In the genomic region with DNA sequence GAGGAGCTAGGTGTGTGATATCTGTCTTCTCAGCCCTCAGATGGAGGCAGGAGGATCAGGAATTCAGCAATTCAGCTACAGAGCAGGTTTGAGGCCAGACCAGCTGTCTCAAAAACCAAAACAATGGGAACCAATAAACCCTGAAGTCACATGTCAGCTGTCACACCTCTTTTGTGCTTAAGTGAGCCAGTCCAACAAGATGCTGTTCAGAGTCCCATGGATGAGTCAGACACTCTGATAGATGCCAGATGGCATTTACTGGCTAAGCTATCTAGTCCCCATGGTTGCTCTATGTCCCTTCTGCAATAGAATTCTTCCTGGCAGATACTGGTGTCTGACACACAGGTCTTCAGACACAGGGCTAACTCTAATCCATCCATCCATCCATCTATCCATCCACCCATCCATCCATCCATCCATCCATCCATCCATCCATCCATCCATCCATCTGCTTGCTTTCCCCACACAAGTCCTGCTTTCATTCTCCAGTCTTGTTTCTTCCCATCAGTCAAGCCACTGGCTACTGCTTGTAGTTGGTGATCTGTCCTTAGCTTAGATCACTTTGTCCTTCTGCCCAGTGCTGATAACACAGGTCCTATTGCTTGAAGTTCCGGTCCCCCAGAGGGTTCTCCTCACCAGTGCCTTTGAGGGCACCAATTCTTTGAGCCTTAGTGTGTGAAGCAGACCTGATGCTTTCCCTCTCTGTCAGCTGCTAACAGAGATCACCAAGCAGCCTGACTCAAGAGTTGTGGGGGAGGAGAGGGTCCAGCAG, we compare ENCODE assay signal across 21 mouse cellular contexts. TPM values are rescaled to one million over a fixed set of nuclear protein-coding genes. Genes with fewer than 3 reads are reported as not detected.
DNase-seq lines count a peak whose midpoint lies in the region; ATAC-seq and TF ChIP-seq lines count a peak whose summit lies in the region.
"Had no signal": no experiment of that assay in that cellular context is flagged by ENCODE, and none has a peak within 500 bp of the region (broad histone marks: within the 10 kb centered on the region; RNA-seq: fewer than 3 reads in every experiment).

No protein-coding gene starts in this region.

- H3K27me3 ChIP-seq in forebrain, embryonic 11.5 days (ENCODE audit: control insufficient read depth, insufficient read depth, low read length), result no peaks in the 10 kb centered on the region
- no peaks in the 10 kb centered on the region for H3K27me3 ChIP-seq in forebrain, embryonic 14.5 days (replicated peaks; ENCODE audit: control insufficient read depth, insufficient read depth, low read length)
- H3K27me3 ChIP-seq in liver, embryonic 11.5 days (replicated peaks; ENCODE audit: control insufficient read depth, insufficient read depth, low read length), result no peaks in the 10 kb centered on the region; the same call in 1 of the 2 replicates
- H3K27me3 ChIP-seq in liver, embryonic 16.5 days (ENCODE audit: control insufficient read depth, insufficient read depth, low read depth, low read length), result peaks cover 18% of the 10 kb centered on the region
- H3K27me3 ChIP-seq in thymus, adult 2 months (ENCODE audit: control insufficient read depth, insufficient read depth, low read length), result no peaks in the 10 kb centered on the region

- H3K4me2 ChIP-seq in forebrain, embryonic 11.5 days (ENCODE audit: low read depth, low read length, severe bottlenecking), result no peak overlapping the region
- no peak overlapping the region for H3K4me2 ChIP-seq in forebrain, embryonic 14.5 days (ENCODE audit: low read length)
- H3K4me2 ChIP-seq in liver, embryonic 11.5 days, result no peak overlapping the region
- H3K4me2 ChIP-seq in liver, embryonic 16.5 days (ENCODE audit: low read depth, low read length), result no peak overlapping the region; the same call in 1 of the 2 replicates
- H3K4me2 ChIP-seq: limb, embryonic 13.5 days had no signal

- no peak overlapping the region for H3K27ac ChIP-seq in forebrain, embryonic 11.5 days (ENCODE audit: low read depth, low read length)
- H3K27ac ChIP-seq in forebrain, embryonic 14.5 days (ENCODE audit: low read depth, low read length), result no peak overlapping the region
- H3K27ac ChIP-seq in liver, embryonic 11.5 days (ENCODE audit: low read depth, low read length), result no peak overlapping the region
- H3K27ac ChIP-seq in liver, embryonic 16.5 days (ENCODE audit: low read length), result peak overlapping the region; percentile 6; the same call in 1 of the 2 replicates
- H3K27ac ChIP-seq in thymus, adult 2 months (ENCODE audit: control insufficient read depth, insufficient read depth, low read length), result no peak overlapping the region
- H3K27ac ChIP-seq: hindbrain, postnatal 0 days; limb, embryonic 13.5 days; midbrain, embryonic 10.5 days had no signal

- ATAC-seq in forebrain, embryonic 11.5 days (replicated peaks; ENCODE audit: low FRiP score), result no peak
- ATAC-seq in forebrain, embryonic 14.5 days, result no peak
- no peak for ATAC-seq in liver, embryonic 11.5 days (replicated peaks; ENCODE audit: low FRiP score)
- ATAC-seq in liver, embryonic 16.5 days (ENCODE audit: low read depth), result peak; percentile 50
- no peak for ATAC-seq in megakaryocyte progenitor cell, adult 5-6 weeks (replicated peaks; ENCODE audit: poor library complexity)
- ATAC-seq: forebrain, embryonic 16.5 days; hindbrain, postnatal 0 days had no signal

- no peak for TF ChIP-seq POLR2A in thymus, adult 2 months (IDR thresholded peaks at IDR 0.05; ENCODE audit: control insufficient read depth, extremely low read depth, insufficient read depth, low read length, poor library complexity)

- no peaks in the 10 kb centered on the region for H3K4me1 ChIP-seq in forebrain, embryonic 11.5 days (replicated peaks; ENCODE audit: control insufficient read depth, insufficient read depth, low read length)
- no peaks in the 10 kb centered on the region for H3K4me1 ChIP-seq in forebrain, embryonic 14.5 days (ENCODE audit: control insufficient read depth, insufficient read depth, low read length)
- H3K4me1 ChIP-seq in liver, embryonic 11.5 days (replicated peaks; ENCODE audit: control insufficient read depth, insufficient read depth, low read length), result 0 out of 2 replicates have a peak, but pooled peaks cover 3% of the 10 kb centered on the region
- H3K4me1 ChIP-seq in liver, embryonic 16.5 days (ENCODE audit: control insufficient read depth, low read depth, low read length), result peaks cover 34% of the 10 kb centered on the region
- no peaks in the 10 kb centered on the region for H3K4me1 ChIP-seq in thymus, adult 2 months (replicated peaks; ENCODE audit: control insufficient read depth, insufficient read depth, low read length)
- H3K4me1 ChIP-seq: limb, embryonic 13.5 days; midbrain, embryonic 10.5 days had no signal

- H3K36me3 ChIP-seq in forebrain, embryonic 11.5 days (ENCODE audit: control insufficient read depth, insufficient read depth, low read length), result no peaks in the 10 kb centered on the region
- H3K36me3 ChIP-seq in forebrain, embryonic 14.5 days (ENCODE audit: control insufficient read depth, insufficient read depth, low read length), result no peaks in the 10 kb centered on the region
- no peaks in the 10 kb centered on the region for H3K36me3 ChIP-seq in liver, embryonic 11.5 days (ENCODE audit: control insufficient read depth, insufficient read depth, low read length)
- no peaks in the 10 kb centered on the region for H3K36me3 ChIP-seq in liver, embryonic 16.5 days (ENCODE audit: control insufficient read depth, insufficient read depth)
- H3K36me3 ChIP-seq in thymus, adult 2 months (ENCODE audit: control insufficient read depth, insufficient read depth, low read length), result no peaks in the 10 kb centered on the region
- H3K36me3 ChIP-seq: G1E; limb, embryonic 13.5 days; midbrain, embryonic 10.5 days had no signal

- H3K9me3 ChIP-seq in forebrain, embryonic 11.5 days (ENCODE audit: control insufficient read depth, low read length), result no peaks in the 10 kb centered on the region
- H3K9me3 ChIP-seq in forebrain, embryonic 14.5 days (replicated peaks; ENCODE audit: control insufficient read depth, low read length), result no peaks in the 10 kb centered on the region
- no peaks in the 10 kb centered on the region for H3K9me3 ChIP-seq in liver, embryonic 11.5 days (ENCODE audit: control insufficient read depth, low read length)
- no peaks in the 10 kb centered on the region; the same call in 1 of the 2 replicates for H3K9me3 ChIP-seq in liver, embryonic 16.5 days (replicated peaks; ENCODE audit: control insufficient read depth, low read length)
- H3K9me3 ChIP-seq: limb, embryonic 13.5 days; midbrain, embryonic 10.5 days had no signal

- TF ChIP-seq CTCF in thymus, adult 2 months (IDR thresholded peaks at IDR 0.05; ENCODE audit: borderline replicate concordance, control insufficient read depth, extremely low read depth, insufficient read depth, low read length, poor library complexity), result no peak

- peak; percentile 43 for DNase-seq in forebrain, embryonic 11.5 days (ENCODE audit: low spot score)
- no peak for DNase-seq in forebrain, embryonic 14.5 days (ENCODE audit: low spot score)
- DNase-seq in liver, result peak; percentile 18
- no peak for DNase-seq in liver, embryonic 11.5 days (ENCODE audit: low spot score)
- DNase-seq in cerebellum, adult 9-11 months, result peak; percentile 72
- no peak for DNase-seq in thymus, adult 2 months
- DNase-seq: adrenal gland, postnatal 14 days; embryo, embryonic 11 days; gastrocnemius, postnatal 10 days; heart, postnatal 4 days; kidney, adult 18-20 months; kidney, postnatal 25 days; lung, postnatal 10 days had no signal

- H3K4me3 ChIP-seq in forebrain, embryonic 11.5 days (ENCODE audit: low read depth, low read length), result no peak overlapping the region
- H3K4me3 ChIP-seq in forebrain, embryonic 14.5 days (ENCODE audit: low read depth, low read length), result no peak overlapping the region
- H3K4me3 ChIP-seq in liver, embryonic 11.5 days (ENCODE audit: low read depth, low read length), result no peak overlapping the region
- no peak overlapping the region for H3K4me3 ChIP-seq in liver, embryonic 16.5 days (ENCODE audit: low read depth, low read length)
- H3K4me3 ChIP-seq in thymus, adult 2 months (ENCODE audit: control insufficient read depth, insufficient read depth, low read length), result no peak overlapping the region
- H3K4me3 ChIP-seq: limb, embryonic 13.5 days; midbrain, embryonic 10.5 days had no signal

- 91% methylated on average over 1 of the region's 1 CpGs for WGBS in forebrain, embryonic 11.5 days
- WGBS in forebrain, embryonic 14.5 days, result 93% methylated on average over 1 of the region's 1 CpGs
- 63% methylated on average over 1 of the region's 1 CpGs for WGBS in liver, embryonic 11.5 days
- 43% methylated on average over 1 of the region's 1 CpGs for WGBS in liver, embryonic 16.5 days (ENCODE audit: insufficient replicate concordance)
- WGBS in thymus, adult 2 months, result 86% methylated on average over 1 of the region's 1 CpGs

- H3K9ac ChIP-seq in forebrain, embryonic 11.5 days (ENCODE audit: low read length), result no peak overlapping the region
- H3K9ac ChIP-seq in forebrain, embryonic 14.5 days (ENCODE audit: low read length), result no peak overlapping the region
- H3K9ac ChIP-seq in liver, embryonic 11.5 days (ENCODE audit: low read depth, low read length), result no peak overlapping the region
- H3K9ac ChIP-seq in liver, embryonic 16.5 days (ENCODE audit: low read depth, low read length), result peak overlapping the region; percentile 25; the same call in 1 of the 2 replicates
- H3K9ac ChIP-seq: limb, embryonic 13.5 days had no signal

RNA-seq across cellular contexts. Expression of gene Rundc3a, which starts 9.7 kb away (rescaled TPM):
- 33.1 and 35.4 TPM in 2 replicates for polyA plus RNA-seq in forebrain, embryonic 11.5 days (2014; fragmentation: Nextera tagmentation; extraction: Ambion mirVana)
- 115 and 125 TPM in 2 replicates for polyA plus RNA-seq in forebrain, embryonic 14.5 days (2014; fragmentation: Nextera tagmentation; extraction: Ambion mirVana)
- 1.8 and 2.6 TPM in 2 replicates for polyA plus RNA-seq in liver, embryonic 11.5 days (2014; fragmentation: Nextera tagmentation; extraction: Ambion mirVana)
- polyA plus RNA-seq in liver, embryonic 16.5 days (2015; fragmentation: Nextera tagmentation; extraction: Ambion mirVana), result 2.1 and 2.2 TPM in 2 replicates
- polyA plus RNA-seq in thymus, adult 2 months (2012; rRNA removed), result 7.9 and 8.1 TPM in 2 replicates
- total RNA-seq in megakaryocyte progenitor cell, adult 5-6 weeks (2015), result not detected in 2 replicates
- not detected in 2 replicates for total RNA-seq in megakaryocyte progenitor cell, adult 5-6 weeks (2017)
- polyA plus RNA-seq: G1E had no signal

RNA-seq across cellular contexts. Expression of gene Slc4a1, which starts 17.5 kb away (rescaled TPM):
- polyA plus RNA-seq in forebrain, embryonic 11.5 days (2014; fragmentation: Nextera tagmentation; extraction: Ambion mirVana), result 33.8 and 36.8 TPM in 2 replicates
- polyA plus RNA-seq in forebrain, embryonic 14.5 days (2014; fragmentation: Nextera tagmentation; extraction: Ambion mirVana), result 1.8 and 2.1 TPM in 2 replicates
- 191 and 229 TPM in 2 replicates for polyA plus RNA-seq in liver, embryonic 11.5 days (2014; fragmentation: Nextera tagmentation; extraction: Ambion mirVana)
- polyA plus RNA-seq in liver, embryonic 16.5 days (2015; fragmentation: Nextera tagmentation; extraction: Ambion mirVana), result 1,073 and 1,144 TPM in 2 replicates
- 0.11 and 0.34 TPM in 2 replicates for polyA plus RNA-seq in thymus, adult 2 months (2012; rRNA removed)
- 1.1 and 2.0 TPM in 2 replicates for total RNA-seq in megakaryocyte progenitor cell, adult 5-6 weeks (2015)
- total RNA-seq in megakaryocyte progenitor cell, adult 5-6 weeks (2017), result 0.61 and 0.62 TPM in 2 replicates
- polyA plus RNA-seq: testis, adult 2 months had no signal

RNA-seq across cellular contexts. Expression of gene Slc25a39, which starts 24.2 kb away (rescaled TPM):
- 196 and 214 TPM in 2 replicates for polyA plus RNA-seq in forebrain, embryonic 11.5 days (2014; fragmentation: Nextera tagmentation; extraction: Ambion mirVana)
- polyA plus RNA-seq in forebrain, embryonic 14.5 days (2014; fragmentation: Nextera tagmentation; extraction: Ambion mirVana), result 145 and 149 TPM in 2 replicates
- polyA plus RNA-seq in liver, embryonic 11.5 days (2014; fragmentation: Nextera tagmentation; extraction: Ambion mirVana), result 282 and 283 TPM in 2 replicates
- polyA plus RNA-seq in liver, embryonic 16.5 days (2015; fragmentation: Nextera tagmentation; extraction: Ambion mirVana), result 454 and 500 TPM in 2 replicates
- 227 and 235 TPM in 2 replicates for polyA plus RNA-seq in thymus, adult 2 months (2012; rRNA removed)
- 95.5 and 124 TPM in 2 replicates for total RNA-seq in megakaryocyte progenitor cell, adult 5-6 weeks (2015)
- 48.7 and 52.7 TPM in 2 replicates for total RNA-seq in megakaryocyte progenitor cell, adult 5-6 weeks (2017)

RNA-seq across cellular contexts. Expression of gene Grn, which starts 46.6 kb away (rescaled TPM):
- 65.7 and 72.8 TPM in 2 replicates for polyA plus RNA-seq in forebrain, embryonic 11.5 days (2014; fragmentation: Nextera tagmentation; extraction: Ambion mirVana)
- polyA plus RNA-seq in forebrain, embryonic 14.5 days (2014; fragmentation: Nextera tagmentation; extraction: Ambion mirVana), result 28.6 and 38.8 TPM in 2 replicates
- 68.1 and 69.5 TPM in 2 replicates for polyA plus RNA-seq in liver, embryonic 11.5 days (2014; fragmentation: Nextera tagmentation; extraction: Ambion mirVana)
- 103 and 118 TPM in 2 replicates for polyA plus RNA-seq in liver, embryonic 16.5 days (2015; fragmentation: Nextera tagmentation; extraction: Ambion mirVana)
- 151 and 160 TPM in 2 replicates for polyA plus RNA-seq in thymus, adult 2 months (2012; rRNA removed)
- total RNA-seq in megakaryocyte progenitor cell, adult 5-6 weeks (2015), result 119 and 136 TPM in 2 replicates
- total RNA-seq in megakaryocyte progenitor cell, adult 5-6 weeks (2017), result 44.0 and 45.4 TPM in 2 replicates

Comparison
In these comparisons a context has a peak if more than half of its experiments do, and no peak if none do; other contexts are left out.
1. DNase-seq: peak in forebrain, embryonic 11.5 days (single experiment), liver (single experiment) and cerebellum, adult 9-11 months (single experiment); none in forebrain, embryonic 14.5 days (single experiment), liver, embryonic 11.5 days (single experiment) and thymus, adult 2 months (single experiment).
2. RNA of gene Slc4a1, which starts 17.5 kb away (polyA plus RNA-seq): 1,073 to 1,144 TPM in liver, embryonic 16.5 days, 191 to 229 TPM in liver, embryonic 11.5 days and 33.8 to 36.8 TPM in forebrain, embryonic 11.5 days; 1.8 to 2.1 TPM in forebrain, embryonic 14.5 days and 0.11 to 0.34 TPM in thymus, adult 2 months; every median in the first group is over 10 times any median in the second.